Mouse (Mus musculus) natural killer cell, adult 2 months (primary cell): ENCODE results near the gene Nup210l.
A peak's percentile ranks its signal among the peaks of the same experiment; 100 is the strongest.
"Not testable (repeated sequence)": the region's sequence is repeated elsewhere in the genome, so short reads cannot be mapped to it uniquely, and the experiment has no call there.

Experiments used
- DNase-seq, 2 experiments: peaks; one replicate each; pipeline ENCODE4 v3.0.0; 2022; ENCODE audit warnings: low spot score in 2 of 2

Nup210l gene

DNA sequence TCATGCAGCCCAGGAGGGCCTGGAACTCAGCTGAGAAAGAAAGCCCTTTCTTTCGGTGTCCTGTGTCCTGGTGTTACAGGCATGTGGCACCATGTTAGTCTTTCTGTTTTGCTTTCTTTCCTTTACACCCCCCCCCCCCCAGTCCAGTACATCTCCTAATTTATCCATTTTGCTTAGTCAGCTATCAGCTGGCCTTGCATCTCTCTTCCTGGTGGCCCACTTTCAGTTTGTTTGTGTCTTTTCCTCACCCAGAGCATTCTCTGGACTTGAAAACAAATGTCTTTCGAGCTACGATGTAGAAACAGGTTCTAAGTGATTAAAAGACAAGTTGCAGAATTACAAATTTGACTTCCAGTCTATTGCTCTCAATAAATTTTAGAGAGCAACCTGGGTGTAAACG is 118.5 kb downstream of the Nup210l start:
- no peak for DNase-seq

DNA sequence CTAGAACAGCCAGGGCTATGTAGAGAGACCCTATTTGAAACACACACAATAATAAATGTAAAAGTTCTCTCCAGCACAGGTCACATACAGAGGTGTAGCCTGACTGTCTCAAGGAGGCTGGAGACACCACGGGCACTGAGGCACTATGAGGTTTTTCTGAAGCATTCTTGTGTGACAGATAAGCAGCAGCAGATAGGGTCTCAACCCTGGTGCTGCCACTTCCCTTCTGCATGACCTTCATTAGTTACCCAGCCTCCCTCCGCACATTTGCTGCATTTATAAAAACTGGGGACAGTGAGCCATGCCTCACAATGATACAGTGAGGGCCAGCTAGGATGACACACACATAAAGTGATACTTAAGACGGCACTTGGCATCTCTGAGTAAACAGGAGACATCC is 119.0 kb downstream of the Nup210l start:
- no peak for DNase-seq

DNA sequence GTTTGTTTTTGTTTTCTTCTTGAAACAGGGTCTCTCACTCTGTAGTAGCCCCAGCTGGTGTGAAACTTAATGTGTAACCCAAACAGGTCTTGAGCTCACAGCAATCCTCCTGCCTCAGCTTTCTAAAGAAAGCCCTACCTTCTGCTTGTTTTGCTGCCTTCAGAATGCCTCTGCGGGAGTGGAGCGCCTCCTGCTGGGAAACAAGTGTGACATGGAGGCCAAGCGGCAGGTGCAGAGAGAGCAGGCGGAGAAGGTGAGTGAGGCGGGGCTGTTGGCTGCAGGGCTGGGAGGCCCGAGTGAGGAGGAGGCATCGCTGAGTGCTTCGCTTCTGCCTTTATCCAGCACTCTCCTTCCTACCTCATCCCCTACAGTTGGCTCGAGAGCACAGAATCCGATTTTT is 120.4 kb downstream of the Nup210l start:
- DNase-seq: no peak

DNA sequence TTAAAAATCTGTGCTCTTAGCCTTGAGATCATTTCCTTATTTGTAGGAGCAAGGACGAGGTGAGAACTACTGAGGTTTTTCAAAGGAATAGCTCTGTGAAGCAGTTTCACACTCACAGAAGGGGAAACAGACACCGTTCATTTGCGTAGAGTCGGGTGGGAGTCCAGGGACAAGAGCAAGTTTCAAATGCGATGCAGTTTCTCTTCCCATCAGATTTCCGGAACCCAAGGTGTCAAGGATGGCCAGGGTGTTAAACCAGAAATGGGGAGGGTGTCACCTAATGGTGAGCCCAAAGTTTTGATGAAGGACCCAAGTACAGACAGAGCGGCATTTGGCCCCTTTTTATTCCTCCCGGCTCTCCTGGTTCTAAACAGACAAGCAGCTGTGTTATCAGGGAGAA is 127.1 kb downstream of the Nup210l start:
- DNase-seq: no peak

DNA sequence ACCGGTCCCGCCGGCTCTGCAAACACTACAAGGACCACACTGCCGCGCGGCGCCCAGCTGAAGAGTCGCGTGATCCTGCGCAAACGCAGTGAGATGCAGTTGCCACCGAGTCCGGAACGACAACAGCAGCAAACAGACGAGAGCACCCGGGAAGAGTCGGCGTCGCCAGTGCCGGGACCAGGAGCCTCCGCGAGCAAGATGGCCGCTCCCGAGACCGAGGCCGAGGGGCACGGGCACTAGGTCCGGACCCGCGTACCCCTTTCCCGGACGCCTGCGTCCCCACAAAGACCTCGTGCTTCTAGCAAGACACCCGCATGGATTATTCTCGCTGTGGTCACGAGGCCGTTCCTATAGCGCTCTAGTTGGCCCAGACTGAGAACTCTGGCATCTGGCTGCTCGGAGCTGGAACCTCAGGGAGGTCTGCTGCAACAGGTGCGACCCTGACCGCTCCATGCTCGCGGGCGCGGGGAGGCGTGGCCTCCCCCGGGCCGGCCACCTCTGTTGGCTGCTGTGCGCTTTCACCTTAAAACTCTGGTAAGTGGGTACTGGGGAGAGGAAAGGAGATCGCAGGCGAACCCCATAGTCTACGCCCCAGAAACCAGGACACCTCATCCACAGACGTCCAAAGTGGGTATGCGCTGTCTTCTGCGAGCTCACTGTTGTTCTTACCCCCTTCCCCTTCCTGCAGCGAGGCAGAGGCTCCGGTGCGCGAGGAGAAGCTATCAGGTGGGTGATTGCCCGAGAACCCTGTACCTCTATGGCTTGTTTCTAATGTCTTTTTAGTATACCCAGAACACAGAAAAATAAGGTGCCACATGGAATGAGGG is 127.8 kb downstream of the Nup210l start, which contains the start of gene Jtb:
Jtb (plus strand) TSS at position 91 of the 827 bp plus-strand sequence.
- DNase-seq: peak; percentile 84 to 89

DNA sequence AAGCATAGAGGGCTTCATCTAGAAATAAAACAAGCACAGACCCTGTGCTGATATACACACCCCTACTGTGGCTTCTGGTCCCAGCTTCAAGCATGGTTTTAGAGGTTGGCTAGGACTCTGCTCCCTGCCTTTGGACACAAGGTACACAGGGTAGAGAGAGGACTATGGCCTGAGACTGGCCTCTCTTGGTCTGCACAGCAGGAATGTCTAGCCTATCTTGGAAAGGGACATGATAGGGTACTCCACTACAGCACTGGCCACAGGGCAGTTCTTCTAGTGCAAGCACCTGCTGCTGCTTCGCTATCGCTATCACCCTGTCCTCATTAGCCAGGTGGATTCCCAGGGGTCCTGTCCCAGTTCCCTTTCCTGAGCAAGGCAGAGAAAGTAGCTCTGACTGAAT is 137.3 kb downstream of the Nup210l start:
- DNase-seq: no peak

DNA sequence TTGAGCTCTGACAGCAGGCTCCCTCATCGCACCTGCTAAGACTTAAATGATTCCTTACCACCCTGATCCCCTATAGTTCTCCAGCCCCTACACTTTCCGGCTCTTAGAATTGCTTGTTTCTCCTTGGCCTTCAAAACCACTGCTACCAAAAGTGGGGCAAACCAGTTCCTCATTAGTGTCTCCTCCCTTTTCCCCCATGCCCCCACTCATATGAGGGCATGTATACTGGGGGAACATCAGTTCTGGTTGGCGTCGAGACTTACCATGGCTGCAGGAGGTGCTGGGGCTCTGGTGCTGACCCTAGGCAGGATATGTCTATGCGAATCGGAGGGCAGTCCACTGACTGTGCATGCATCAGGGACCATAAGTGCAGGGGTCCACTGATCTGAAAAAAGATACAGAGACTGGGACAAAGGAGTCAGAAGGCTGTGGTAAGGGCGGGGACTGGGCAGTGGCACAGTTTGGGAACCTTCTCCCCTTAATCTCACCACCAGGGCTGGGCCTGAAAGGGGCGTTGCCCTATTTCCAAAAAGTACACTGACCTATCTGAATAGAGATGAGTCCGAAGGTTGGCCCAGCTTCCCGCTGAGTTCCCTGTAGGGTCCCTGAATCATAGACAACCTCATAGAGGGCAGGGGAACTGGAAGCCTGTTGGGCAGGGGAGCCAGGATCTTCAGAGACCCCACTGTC is 137.9 kb downstream of the Nup210l start:
- no peak for DNase-seq

DNA sequence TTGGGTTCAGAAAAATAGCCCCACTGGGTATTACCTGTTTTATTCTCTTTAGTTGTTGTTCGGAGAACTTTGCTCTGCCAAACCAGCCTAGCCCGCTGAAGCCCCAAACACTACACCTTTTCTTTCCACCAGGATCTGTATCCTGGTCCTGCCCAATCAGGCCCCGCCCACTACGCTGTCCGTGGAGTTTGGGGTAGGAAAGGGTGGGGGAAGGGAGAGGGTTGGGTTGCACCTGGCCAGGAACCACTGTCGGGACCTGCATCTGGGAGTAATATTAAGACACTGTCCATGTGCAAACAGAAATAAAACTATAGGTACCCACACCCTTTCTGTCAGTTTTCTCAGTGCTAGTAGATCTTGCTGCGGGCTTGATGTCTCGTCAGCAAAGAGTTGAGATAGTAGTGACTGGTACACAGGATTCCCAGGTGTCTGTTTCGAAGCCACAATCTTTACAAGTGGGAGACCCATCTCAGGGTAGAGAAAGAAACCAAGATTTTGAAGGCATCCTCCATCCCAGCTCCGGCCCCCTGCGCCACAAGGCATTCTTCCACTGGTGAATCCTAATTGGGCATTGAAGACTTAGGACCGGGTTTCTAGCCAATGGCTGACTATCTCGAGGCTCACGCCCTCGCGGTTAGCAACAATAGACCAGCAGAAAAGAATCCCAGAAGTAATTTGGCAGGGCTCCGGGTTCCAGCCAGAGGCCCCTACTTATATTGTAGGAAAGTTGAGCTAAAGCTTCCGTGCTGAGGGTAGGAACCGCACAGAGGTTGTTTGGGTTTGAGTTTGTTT is 139.2 kb downstream of the Nup210l start, which contains the start of gene Creb3l4:
Creb3l4 (minus strand) TSS at position 529 of the 792 bp plus-strand sequence.
- no peak for DNase-seq

DNA sequence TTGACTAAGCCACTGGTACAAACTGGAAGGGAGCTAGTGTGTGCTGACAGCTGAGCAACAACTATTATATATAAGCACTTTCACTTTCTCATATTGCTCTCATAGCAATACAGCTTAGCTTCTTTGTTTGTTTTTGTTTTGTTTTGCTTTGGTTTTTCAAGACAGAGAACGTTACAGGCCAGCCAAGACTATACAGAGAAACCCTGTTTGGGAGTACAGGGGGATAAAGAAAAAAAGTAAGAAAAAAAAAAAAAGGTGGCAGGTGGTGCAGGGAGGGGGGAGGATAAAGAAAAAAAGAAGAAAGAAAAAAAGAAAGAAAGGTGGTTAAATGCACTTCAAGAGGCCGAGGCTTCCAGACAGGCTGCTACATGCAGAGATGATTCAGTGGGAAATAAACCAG is 141.5 kb downstream of the Nup210l start:
- DNase-seq: no peak

DNA sequence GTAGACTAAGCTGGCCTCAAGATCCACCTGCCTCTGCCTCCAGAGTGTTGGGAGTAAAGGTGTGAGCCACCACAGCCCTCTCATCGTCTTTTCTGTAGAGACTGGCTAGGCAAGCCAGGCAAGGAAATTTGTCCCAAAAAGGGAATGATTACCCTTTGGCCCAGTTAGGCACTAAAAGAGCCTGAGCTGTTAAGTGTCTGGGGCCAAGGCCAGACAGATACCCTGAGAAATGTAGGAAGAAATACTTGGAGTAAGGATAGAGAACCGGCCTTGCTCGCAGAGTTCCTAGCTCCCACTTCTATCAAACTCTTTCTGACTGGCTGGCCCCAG is 143.7 kb downstream of the Nup210l start:
- DNase-seq: no peak

DNA sequence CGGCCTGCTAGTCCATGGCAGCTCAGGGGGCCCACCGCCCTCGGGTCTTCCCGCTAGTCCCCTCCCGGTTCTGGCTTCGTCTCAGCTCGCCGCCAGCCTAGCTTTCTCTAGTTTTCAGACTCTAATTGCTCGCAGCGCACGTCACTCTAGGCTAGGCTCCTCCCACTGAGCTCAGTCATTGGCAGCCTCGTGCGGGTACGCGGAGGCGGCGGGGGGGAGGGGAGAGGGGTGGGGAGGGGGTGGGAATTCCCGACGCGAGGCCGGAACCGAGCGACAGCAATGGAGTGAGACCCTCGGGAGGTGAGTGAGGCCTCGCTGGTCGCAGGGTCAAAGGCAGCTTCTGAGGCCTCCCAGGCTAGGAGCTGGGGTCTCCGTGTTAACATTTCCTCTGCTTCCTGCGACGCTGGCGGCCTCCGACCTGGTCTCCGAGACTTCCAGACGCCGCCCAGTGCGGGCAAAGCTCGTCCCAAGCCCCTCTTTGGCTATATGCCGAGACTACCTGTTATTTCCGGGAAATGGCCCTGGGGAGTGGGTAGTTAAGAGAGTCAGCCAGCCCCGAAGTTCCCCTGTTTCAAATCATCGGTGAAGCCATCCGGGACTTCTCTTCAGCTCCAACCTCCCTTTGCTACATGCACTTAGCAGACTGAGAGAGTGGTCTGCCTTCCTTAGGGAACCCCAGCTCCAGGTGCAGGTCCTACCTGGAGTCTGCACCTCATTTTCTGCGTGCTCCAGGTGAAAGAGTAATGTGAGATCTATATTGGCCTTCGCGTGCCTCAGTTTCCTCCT is 144.2 kb downstream of the Nup210l start, which contains the start of gene Slc39a1:
Slc39a1 (plus strand) TSS at position 213 of the 786 bp plus-strand sequence.
- peak; percentile 79 to 83 for DNase-seq

DNA sequence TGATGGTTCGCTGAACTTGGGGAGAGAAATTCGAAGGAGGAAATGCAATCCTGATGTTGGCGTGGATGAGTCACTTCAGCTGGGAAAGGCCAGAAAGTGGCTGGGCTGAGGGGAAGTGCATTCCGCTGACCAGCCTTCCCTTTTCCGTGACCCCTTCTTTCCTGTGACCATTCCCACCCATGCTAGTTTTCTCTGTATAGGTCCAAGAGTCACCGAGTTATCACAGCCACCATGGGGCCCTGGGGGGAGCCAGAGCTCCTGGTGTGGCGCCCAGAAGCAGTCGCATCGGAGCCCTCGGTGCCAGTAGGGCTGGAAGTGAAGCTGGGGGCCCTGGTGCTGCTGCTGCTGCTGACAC is 144.8 kb downstream of the Nup210l start:
- DNase-seq: peak in 1 of 2 experiments; percentile 9

DNA sequence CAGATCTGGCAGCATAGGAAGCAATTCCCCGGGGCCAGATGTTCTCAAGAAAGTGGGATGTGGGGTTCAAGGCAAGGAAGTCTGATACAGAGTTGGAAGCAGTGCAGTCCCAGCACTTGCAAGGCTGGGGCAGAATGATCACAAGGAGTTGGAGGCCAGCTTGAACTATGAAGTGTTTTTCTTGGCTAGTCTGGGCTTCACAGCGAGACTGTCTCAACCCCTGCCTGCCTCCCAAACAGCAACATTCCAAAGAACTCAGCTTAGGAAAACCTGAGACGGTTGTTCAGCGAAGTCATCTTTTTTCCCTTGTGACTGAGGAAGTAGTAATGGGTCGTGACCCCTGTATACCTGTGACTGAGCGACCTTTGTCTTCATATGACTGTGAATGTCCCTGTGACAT is 146.9 kb downstream of the Nup210l start:
- DNase-seq: no peak

DNA sequence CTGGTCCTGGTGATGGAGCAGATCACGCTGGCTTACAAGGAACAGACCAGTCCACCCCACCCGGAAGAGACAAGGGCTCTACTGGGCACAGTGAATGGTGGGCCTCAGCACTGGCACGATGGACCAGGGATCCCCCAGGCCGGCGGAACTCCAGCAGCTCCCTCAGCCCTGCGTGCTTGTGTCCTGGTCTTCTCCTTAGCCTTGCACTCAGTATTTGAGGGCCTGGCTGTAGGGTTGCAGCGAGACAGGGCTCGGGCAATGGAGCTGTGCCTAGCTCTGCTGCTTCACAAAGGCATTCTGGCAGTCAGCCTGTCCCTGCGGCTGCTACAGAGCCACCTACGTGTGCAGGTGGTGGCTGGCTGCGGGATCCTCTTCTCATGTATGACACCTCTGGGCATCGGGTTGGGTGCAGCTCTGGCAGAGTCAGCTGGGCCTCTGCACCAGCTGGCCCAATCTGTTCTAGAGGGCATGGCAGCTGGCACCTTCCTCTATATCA is 147.8 kb downstream of the Nup210l start:
- DNase-seq: not testable (repeated sequence)

DNA sequence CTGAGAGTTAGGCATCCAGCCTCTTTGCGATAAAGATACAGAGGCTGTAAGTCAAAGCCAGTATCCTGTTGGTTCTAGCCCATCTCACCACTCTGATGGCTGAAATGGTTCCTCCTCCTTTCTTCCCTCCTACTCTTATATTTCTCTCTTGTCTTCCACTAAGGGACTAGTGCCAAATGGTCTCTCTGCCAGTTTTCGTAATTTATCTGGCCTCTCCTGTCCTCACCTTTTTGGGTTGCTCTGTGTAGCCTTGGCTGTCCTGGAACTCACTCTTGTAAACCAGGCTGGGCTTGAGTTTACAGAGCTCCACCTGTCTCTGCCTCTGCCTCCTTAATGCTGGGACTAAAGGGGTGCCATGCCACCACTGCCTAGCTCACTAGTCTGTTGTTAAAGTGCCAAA is 148.7 kb downstream of the Nup210l start:
- not testable (repeated sequence) for DNase-seq

DNA sequence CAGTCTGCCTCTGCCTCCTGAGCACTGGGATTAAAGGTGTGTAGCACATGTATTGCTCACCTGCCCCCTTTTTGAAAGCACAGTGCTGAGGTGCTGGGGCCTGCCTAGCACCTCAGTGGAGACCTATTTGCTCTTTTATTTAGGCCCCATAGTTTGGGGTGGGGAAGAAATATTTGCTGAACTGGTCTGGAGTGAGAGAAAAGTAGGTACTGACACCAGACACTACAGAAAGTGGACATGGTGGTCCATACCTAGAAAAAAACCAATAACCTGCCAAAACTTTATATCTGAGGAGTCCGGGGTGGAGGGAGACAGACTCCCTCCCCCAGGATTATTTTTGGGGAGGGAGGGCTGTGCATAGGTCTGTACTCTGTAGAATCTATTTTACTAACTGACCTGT is 149.2 kb downstream of the Nup210l start:
- DNase-seq: not testable (repeated sequence)

DNA sequence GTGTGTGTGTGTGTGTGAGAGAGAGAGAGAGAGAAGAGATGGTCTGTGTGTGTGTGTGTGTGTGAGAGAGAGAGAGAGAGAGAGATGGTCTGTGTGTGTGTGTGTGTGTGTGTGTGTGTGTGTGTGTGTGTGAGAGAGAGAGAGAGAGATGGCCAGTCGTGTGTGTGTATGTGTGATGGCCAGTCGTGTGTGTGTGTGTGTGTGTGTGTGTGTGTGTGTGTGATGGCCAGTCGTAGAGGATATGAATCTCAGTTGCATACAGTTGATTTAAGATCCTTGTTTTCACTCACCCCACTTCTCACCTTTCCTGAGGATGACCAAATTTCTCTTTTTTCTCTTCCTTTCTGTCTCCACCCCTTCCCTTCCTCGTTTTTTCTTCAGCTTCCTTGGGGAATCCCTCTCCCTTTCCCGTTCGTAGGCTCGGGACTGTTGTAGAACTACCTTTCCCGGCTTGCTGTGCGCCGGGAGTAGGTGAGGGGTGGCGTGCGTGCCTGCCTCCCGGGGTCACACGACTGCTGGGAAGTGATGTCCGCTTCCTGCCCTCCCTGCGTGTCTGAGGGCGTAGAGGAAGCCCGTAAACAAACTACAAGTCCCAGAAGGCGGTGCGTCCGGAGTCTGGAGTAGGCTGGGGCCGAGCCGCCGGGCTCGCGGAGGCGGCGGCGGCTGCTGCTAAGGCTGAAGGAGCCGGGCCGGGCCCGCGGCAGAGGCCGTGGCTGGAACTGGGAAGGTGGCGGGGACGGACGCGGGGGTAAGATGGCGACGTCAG is 149.9 kb downstream of the Nup210l start, which contains the start of gene Crtc2:
Crtc2 (plus strand) TSS at position 511 of the 766 bp plus-strand sequence.
- peak; percentile 88 to 89 for DNase-seq

DNA sequence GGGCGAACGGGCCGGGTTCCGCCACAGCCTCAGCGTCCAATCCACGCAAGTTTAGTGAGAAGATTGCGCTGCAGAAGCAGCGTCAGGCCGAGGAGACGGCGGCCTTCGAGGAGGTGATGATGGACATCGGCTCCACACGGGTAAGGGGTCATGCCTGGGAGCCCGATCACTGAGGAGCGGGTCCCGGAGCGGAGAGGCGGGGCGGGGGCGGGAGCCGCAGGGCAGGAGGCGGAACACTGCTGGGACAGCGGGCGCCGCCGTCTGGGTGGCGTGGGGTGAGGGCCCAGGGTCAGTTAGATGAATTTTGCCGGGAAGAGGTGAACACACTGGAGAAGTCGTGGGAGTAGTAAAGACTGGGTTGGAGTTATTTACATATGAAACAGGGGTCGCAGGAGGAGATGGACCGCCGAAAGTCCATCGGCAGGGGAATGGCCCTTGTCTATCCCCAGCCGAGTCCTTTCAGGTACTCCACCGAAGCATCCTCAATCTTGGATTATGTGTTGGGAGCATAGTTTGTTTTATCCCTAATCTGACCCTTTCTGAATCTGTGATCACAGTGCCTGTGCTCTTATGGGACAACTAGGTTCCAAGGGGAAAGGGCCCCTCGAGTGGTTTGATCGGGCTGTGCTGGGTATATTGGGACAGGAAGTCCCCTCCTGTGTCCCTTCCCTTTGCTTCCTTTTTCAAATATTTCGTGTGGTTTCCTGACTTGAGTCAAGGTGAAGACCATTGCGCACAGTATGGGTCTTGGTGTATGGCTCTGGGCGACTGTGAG is 150.7 kb downstream of the Nup210l start:
- DNase-seq: peak; percentile 17 to 29

DNA sequence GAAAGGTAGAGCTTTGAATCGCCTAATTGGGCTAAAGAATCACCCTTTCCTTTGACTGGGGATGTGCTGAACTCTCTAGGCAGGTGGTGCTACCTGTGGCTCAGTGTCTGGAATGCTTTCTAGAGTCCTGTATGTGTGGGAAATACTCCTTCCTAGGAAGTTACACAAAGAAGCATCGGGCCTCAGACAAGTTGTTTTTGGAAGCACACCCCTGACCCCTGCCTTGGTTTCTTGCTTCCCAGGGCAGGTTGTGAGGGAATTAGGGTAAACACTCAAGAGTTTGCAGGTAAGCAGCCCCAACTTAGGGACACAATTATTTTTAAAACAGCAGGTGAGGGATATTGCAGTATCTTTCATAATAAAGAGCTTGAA is 151.2 kb downstream of the Nup210l start:
- DNase-seq: no peak
